Mouse (Mus musculus) 3134 (cell line): ENCODE data around the gene Sart1.
"Not testable (repeated sequence)": the region's sequence is repeated elsewhere in the genome, so short reads cannot be mapped to it uniquely, and the experiment has no call there.

Experiments used
- DNase-seq: peaks from one replicate; pipeline ENCODE4 v3.0.0-alpha.2; 2011; ENCODE audit warnings: low spot score; ENCODE audit not compliant: insufficient read length; ENCODE audit errors: extremely low read depth

The Sart1 gene

DNA sequence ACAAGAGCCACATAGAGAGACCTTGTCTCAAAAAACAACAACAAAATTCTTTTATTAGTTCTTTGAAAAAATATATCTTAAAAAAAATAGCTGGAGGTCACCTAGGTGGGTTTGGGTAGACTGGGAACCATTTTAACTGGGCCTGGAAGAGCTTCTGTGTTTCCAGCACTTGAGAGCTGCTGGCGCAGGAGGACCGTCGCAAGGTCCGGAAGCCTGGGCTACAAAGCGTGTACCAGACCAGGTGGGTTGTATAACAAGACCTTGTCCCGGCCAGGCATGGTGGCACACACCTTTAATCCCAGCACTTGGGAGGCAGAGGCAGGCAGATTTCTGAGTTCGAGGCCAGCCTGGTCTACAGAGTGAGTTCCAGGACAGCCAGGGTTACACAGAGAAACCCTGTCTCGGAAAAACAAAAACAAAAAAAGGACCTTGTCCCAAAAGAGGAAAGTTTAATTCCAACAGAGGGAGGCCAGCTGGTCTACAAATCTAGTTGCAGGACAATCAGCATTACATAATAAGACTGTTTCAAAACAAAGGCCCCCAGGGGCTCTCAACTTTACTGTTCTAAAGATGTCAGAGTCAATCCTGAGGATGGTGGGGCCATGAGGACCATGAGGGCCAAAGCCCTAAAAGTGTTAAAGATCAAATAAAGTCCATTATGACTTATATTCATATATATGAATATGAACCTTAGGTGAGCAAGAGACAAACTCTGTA, 30.4 kb upstream of the Sart1 start:
- no peak for DNase-seq

DNA sequence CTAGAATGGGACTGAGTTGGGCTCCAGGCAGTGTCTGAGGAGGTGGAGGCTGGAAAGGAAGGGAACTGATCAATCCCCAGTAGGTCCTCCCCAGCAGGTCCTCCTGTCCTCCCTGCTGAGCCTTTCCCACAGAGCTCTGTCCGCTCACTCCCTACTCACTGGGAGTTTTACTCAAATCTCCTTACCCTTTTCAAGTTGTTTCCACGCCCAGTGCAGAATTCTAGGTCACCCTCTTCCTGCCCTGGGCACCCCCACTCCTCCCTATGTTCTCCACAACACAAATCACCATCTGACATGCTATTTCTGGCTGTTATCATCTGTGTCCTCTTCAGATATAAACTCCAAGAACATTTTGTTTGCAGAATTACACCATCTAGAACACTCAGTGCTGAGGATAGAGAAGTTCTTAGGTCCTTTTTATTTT, 26.0 kb upstream of the Sart1 start:
- no peak for DNase-seq

DNA sequence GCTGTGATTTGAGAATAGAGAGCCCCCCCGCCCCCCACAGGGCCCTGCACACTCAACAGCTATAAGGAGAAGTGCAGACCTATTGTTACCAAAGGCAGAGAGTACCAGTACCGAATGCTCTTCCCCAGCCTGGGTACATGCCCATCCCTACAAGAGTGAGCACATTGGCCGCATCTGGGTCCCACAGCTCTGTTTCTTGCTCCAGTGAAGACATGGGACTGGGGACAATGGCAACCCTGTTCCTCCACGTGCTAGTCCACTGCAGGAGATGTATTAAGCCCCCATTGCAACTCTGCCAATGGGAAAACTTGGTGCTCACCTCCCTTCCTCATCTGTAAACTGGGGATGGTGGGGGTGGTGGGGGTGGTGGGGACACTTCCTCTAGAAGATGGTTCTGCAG, 25.3 kb upstream of the Sart1 start:
- DNase-seq = no peak

DNA sequence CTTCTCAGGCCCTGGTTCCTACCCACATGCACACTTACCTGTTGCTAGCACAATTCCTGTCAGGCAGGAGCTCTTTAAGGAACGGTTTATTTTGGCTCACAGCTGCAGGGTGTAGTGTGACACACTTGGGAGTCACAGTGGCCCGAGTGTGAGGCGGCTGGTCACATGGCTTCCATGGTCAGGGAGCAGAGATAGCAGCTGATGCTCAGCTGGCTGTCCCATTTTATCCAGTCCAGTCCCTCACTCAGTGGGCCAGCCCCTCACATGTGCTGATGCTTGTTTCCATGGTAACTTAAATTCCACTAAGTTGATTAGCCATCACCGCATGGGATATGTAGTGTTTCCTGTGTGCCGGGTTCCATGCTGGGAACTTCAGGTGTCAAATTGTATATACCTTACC, 23.5 kb upstream of the Sart1 start:
- DNase-seq = no peak

DNA sequence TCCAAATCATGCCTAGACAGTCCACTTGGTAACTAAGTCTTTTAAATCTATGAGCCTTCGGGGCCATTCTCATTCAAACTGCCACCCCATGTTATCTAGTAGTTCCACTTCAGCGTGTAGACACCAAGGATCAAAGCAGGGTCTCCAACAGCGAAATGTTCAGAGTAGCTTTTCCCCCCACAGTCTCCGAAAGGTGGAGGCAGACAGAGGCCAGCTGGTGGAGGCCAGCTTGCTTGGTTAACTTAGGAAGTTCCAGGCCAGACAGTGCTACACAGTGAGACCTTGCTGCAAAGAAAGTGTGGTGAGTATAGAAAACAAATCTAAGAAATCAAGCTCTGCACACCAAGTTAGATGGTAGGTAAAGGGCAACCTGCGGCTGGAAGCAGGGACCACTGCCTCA, 22.1 kb upstream of the Sart1 start:
- no peak for DNase-seq

DNA sequence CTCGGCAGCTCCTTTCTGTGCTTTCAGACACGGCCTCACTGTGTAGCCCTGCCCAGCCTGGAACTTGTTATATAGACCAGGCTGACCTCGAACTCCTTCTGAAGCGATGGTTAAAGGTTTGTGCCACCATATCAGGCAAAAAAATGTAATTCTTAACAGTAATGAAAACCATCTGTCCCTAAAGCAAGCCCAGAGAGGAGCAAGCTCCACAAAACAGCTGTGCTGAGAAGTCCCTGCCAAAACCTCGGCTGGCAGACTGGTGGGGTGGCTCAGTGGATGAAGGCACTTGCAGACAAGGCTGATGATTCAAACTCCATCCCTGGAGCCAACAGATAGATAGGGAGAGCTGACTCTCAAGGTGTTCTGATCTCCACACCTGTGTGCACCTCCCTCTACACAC, 20.6 kb upstream of the Sart1 start:
- no peak for DNase-seq

DNA sequence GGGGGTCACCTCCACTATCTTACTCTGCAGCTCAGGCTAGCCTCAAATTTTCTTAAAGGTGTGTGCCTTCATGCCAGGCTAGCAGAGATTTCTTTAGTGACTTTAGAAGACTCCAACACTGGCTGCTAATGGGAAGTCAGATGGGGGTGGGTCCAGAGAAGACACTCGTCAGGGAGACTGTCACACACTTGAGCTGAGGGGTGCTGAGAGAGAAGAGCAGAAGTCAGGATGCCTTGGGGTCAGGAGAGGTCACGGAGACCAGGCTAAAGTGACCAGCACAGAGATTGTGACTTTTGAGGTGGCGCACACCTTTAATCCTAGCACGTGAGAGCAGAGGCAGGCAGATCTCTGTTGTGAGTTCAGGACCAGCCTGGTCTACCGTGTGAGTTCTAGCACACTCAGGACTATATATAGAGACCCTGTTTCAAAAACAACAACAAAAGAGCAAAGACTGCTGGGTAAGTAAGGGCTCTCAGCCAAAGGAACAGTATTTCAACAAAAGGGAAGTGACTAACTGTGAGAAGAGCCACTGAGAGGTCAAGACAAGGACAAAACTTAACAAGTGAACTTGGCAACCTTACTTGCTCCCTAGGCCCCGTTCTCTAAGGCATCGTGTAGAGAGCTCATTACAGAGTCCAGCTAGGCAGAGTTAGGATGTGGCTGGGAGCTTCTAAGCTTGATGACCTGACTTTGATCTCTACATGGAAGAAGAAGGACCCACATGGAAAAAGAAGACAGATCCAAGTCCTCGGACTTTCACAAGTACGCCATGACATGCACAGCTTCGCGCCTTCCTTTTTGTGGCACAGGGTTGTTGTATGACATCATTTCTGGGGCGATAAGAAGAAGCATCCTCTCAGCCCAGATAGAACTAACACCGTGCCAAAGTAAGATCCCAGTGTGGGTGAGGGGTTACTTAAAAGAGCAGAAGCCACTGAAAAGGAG, 19.8 kb upstream of the Sart1 start:
- no peak for DNase-seq

DNA sequence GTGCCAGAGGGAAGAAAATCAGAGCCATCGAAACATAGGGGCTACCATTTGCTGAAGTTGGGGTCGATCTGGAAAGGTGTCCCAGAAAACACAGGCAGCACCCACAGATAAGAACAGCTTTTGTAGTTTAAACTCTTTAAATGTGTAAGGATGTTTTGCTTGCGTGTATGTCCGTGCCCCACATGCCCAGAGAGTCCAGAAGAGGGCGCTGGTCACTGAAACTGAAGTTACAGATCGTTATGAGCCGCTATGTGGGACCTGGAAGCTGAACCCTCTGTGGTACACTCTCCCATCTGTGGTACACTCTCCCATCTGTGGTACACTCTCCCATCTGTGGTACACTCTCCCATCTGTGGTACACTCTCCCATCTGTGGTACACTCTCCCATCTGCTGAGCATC, 18.6 kb upstream of the Sart1 start:
- no peak for DNase-seq

DNA sequence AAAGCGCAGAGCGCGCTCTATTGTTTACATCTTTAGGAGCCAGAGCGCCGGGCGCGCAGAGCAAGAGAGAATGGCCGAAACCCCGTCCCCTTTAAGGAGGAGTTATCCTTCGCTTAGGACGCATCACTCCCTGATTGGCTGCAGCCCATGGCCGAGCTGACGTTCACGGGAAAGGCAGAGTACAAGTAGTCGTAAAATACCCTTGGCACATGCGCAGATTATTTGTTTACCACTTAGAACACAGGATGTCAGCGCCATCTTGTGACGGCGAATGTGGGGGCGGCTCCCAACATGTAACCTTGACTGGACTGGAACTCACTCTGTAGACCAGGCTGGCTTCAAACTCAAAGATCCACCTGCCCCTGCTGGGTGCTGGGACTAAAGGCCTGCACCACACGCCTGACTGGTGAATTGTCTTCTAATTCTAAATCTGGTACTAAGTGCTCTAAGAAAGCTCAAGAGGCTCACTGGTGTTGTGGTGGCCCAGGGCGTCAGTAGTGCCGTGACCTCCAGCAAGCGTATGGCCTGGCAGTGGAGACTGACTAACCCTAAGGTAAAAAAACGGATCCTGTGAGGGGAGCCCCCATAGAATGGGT, 18.1 kb upstream of the Sart1 start:
- not testable (repeated sequence) for DNase-seq

DNA sequence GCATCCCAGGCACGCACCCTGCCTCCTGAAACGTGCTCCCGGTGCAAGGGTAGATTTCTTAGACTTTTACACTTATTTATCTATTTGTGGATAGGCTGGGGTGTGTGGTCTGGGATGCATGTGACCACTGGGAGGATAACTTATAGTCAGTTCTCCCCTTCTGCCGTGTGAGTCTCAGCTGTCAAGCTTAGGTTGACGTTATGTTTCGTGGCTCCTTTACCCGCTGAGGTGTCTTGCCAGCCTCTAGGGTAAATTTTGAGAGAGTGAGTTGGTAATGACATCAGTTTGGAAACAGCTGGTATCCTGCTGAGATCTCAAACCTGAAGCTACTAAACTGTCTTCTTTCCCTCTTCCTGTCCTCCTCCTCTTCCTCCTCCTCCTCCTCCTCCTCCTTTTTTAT, 17.4 kb upstream of the Sart1 start:
- DNase-seq = no peak

DNA sequence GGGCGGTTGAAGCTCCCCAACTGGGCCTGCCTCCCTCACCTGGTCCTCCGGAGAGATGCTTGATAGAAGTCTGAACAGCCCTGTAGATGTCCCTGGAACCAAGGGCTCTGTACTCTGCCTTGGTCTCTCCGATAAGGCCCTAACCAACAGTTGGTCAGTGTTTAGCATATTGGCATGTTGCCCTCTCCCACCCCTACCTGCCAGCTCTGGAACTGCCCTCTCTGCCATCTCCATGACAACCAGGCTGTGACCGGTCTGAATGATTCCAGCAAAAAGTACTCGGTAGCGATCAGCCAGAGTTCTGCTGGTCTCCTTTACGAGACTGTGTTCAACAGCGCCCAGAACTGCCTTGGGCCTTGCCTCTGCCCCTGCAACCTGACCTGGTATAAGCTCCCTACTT, 13.8 kb upstream of the Sart1 start, which contains the start of gene Tsga10ip:
TSS of gene Tsga10ip (minus strand) at position 234 of the 400 bp plus-strand sequence.
- no peak for DNase-seq

DNA sequence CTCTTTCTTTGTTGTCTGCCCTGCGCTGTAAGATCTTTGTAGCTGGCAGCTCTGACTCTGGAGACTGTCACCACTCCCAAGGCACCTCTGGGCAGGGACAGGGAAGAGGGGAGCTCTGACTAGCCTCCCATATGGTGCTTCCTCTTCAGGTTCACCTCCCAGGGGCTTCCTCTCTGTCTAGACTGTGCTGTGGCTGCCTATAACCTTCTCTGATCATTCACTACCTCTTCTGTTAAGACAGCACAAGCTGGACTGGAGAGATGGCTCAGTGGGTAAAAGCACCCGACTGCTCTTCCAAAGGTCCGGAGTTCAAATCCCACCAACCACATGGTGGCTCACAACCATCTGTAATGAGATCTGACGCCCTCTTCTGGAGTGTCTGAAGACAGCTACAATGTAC, 12.6 kb upstream of the Sart1 start:
- not testable (repeated sequence) for DNase-seq

DNA sequence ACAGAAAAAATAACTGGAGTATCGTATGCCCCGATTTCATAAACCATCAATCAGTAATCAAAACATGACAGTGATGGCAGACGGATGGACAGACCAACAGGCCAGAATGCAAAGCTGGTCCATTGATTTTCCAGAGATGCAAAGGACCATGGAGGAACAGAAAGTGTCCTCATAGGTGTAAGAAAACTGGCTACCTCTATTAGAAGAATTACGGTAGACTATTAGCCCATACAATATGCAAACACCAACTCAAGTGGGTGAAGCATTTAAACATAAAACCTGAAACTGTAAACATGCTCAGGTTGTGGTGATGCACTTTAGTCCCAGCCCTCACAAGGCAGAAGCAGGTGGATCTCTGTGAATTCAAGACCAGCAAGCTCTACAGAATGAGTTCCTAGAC, 6.9 kb upstream of the Sart1 start:
- DNase-seq = no peak

DNA sequence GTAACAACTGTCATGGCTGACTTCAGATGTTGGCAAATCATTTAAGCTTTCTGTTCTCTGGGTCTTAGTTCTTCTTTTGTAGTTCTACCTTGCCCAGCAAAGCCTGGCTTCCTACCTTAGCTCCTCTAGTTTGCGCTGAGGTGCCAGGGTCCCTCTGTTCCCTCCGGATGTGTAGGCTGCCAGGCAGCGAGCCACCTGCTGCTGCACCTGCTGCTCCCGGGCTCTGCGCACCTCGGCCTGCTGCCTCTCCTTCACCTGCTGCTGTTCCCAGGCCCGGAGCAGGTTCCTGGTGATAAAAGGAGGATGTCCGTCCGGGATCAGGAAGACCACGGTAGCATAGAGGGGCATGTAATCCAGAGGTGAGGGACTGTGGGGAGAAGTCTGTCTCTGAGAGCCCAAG, 5.7 kb upstream of the Sart1 start:
- DNase-seq = no peak

DNA sequence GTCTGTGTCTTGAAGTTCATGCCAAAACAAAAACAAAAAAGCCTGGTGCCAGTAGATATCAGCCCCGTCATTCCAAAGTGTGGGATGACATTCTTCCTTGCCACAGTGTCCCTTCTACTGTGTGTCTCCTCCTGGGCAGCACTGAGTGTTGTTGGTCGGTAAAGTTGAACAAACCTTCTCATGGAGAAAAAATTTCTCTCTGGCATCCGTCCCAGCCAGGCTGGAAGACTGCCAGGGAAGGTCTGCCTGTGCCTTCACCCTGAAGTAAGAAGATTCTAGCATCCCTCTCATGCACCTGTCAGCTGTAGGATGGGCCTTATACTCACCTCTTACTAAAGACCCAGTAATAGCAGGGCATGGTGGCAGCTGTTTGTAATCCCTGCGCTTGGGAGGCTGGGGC, 4.4 kb upstream of the Sart1 start:
- peak; percentile 58 for DNase-seq

DNA sequence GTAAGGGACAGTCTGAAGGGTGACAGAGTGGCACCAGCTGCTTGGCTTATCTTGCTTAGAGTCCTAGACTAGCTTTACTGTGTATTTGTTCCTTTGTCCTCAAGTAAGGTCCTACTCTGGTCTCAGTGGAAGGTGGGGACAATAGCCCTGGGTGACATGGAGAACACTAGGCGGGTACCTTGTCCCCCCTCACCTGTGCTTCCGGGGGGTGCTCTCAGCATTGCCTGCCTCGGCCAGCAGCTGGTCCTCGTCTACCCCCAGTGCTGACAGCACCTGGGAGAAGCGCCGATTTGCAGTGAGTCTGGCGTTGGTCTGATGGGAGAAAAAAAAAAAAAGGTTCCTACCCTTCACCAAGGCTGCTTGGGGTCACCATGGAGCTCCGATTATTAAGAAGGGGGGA, 1.9 kb upstream of the Sart1 start:
- DNase-seq = no peak

DNA sequence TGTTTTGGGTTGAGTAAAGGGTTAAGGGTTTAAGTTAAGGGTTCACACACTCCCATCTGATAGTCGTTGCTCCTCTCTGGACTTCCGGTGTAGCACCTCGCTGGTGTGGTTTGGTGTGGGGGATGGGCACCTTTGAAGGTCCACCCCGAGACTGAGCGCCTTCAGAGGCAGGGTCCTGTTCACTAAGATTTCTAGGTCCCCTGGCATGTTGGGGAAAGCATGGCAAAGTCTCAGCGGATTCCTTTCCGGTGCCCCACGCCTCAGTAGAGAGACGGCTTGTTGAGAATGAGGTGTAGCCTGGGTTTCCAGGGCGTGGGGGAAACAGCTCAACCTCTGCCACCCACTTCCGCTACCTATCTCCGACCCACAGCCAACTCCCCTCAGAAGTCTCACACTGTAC, 1.1 kb upstream of the Sart1 start:
- peak; percentile 35 for DNase-seq

DNA sequence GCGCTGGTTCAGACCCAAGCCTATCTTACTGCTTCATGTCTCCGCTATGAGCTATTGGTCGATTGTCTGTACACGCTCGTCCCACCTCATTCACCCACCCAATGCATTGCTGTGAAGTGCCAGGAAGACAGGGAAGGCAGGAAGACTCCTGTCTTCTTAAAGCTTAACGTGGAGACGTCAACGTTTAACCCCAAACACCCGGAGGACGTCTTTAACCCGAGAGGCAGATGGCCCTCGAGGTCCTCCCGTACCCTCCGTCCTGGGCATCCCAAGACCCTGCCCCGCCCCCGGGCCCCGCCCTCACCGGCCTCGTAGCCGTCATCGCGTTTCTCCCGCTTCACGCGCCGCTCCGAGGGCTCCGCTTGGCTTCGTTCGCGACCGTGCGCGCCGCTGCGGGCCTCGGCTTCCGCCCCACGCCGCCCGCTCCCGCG, 477 bp downstream of the Sart1 start:
- no peak for DNase-seq

DNA sequence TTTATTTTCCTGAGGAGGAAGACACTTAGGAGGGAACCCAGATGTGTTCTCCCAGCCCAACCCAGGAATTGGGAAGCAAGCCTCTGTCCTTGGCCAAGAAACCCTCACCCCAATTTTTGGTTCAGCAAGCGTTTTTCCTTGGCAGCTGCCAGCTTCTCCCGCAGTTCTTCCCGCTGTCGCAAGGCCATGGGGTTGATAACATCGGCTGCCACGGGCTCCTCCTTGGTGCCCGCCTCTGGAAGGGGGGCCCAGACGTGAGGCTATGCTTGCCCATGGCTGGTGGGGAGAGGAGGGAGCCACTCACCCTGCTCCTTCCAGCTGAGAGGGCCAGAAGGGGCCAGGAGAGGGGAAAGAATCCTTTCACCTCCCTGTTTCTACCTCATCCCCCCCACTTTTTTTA, 3.8 kb downstream of the Sart1 start:
- DNase-seq = no peak

DNA sequence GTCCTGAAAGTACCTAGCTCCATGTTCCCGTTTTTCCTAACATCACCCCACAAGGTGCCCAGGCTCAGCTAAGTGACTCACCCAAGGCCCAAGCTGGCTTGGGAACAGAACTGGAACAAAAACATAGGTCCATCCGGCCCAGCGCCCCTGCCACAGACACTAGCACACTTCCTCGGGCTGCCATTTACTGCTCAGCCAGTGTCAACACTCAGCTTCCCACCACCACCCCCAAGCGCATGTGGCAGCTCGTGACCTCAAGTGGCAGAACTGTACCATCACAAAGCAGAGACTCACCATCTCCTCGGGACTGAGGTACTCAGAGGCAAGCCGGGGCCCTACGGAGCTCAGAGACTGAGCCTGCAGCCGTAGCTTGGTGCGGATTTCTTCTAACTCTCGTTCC, 5.2 kb downstream of the Sart1 start:
- DNase-seq = no peak

DNA sequence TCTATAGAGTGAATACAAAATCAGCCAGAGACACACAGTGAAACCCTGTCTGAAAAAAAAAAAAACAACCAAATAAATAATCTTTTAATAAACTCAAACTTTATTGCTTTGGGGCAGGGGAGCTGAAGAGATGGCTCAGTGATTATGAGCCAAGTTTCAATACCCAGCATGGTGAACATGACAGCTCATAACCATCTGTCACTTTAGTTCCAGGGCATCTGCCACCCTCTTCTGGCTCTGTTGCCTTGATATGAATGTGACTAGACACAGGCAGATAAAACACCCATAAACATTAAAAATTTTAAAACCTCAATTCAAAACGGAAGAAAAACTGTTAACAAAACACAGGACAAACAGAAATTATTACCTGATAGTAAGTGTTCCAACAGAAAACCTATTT, 11.1 kb downstream of the Sart1 start:
- DNase-seq = no peak

DNA sequence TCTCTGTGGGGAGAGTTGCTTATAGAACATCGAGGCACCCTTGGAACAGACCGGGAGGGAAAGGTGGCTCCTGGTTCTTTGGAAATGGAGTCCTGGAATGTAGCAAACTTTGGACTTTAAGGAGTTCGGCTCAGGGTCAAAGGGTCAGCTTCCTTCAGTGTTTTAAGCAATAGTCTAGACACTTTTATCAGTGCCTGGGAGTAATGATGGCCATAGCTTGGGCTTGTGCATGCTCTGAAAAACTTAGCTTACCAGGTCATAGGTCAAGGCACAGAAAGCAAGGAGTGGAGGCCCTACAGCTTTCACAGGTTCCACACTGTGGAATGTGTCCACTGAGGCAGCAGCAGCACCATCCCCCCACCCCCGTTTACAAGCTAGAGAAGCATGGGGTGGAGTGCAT, 13.8 kb downstream of the Sart1 start:
- no peak for DNase-seq
